Mouse (Mus musculus) midbrain, embryonic 12.5 days (tissue): ENCODE data around the gene Pik3ip1. TPM values are rescaled to one million over a fixed set of nuclear protein-coding genes. Genes with fewer than 3 reads are reported as not detected.
A peak's percentile ranks its signal among the peaks of the same experiment; 100 is the strongest.

ENCODE experiments used
- ATAC-seq: fragments of 200-750 bp; cut with Nextera tagmentation; 2 replicates; pipeline ENCODE4 v1.8.0; 2017; ENCODE audit warnings: low read depth, moderate TSS enrichment, moderate library complexity; ENCODE audit not compliant: low FRiP score
- H3K27ac ChIP-seq: fragments of 300-500 bp; sonication (generic); replicated peaks from 2 replicates; pipeline ENCODE4 v1.5.1; 2016; ENCODE audit warnings: mild to moderate bottlenecking
- H3K27me3 ChIP-seq: fragments of 300-500 bp; sonication (generic); 2 replicates; pipeline ENCODE4 v1.6.1; 2016; ENCODE audit warnings: mild to moderate bottlenecking
- H3K36me3 ChIP-seq: fragments of 300-500 bp; sonication (generic); 2 replicates; pipeline ENCODE4 v1.6.1; 2016
- H3K4me1 ChIP-seq: fragments of 300-500 bp; sonication (generic); 2 replicates; pipeline ENCODE4 v1.6.1; 2016
- H3K4me2 ChIP-seq: fragments of 300-500 bp; sonication (generic); replicated peaks from 2 replicates; pipeline ENCODE4 v1.6.1; 2016; ENCODE audit warnings: mild to moderate bottlenecking, moderate library complexity
- H3K4me3 ChIP-seq: fragments of 300-500 bp; sonication (generic); 2 replicates; pipeline ENCODE4 v1.5.1; 2016; ENCODE audit warnings: mild to moderate bottlenecking
- H3K9ac ChIP-seq: fragments of 300-500 bp; sonication (generic); replicated peaks from 2 replicates; pipeline ENCODE4 v1.6.1; 2016; ENCODE audit warnings: mild to moderate bottlenecking, moderate library complexity
- H3K9me3 ChIP-seq: fragments of 300-500 bp; sonication (generic); 2 replicates; pipeline ENCODE4 v1.6.1; 2016; ENCODE audit warnings: mild to moderate bottlenecking
- WGBS: fragments of 180-500 bp; shearing (Covaris S2); methylation state at CpG from one replicate; pipeline ENCODE4 v1.1.7; 2016; 5-methylcytosine and 5-hydroxymethylcytosine counted together
- polyA plus RNA-seq: library from polyadenylated mRNA; unstranded; fragments of >200 nt; fragmentation: Nextera tagmentation; extraction: Ambion mirVana; gene quantifications from 2 replicates; pipeline ENCODE4 v1.2.1, GENCODE M21; 2016

The Pik3ip1 gene
- 17.3 TPM in 2 replicates for polyA plus RNA-seq

DNA sequence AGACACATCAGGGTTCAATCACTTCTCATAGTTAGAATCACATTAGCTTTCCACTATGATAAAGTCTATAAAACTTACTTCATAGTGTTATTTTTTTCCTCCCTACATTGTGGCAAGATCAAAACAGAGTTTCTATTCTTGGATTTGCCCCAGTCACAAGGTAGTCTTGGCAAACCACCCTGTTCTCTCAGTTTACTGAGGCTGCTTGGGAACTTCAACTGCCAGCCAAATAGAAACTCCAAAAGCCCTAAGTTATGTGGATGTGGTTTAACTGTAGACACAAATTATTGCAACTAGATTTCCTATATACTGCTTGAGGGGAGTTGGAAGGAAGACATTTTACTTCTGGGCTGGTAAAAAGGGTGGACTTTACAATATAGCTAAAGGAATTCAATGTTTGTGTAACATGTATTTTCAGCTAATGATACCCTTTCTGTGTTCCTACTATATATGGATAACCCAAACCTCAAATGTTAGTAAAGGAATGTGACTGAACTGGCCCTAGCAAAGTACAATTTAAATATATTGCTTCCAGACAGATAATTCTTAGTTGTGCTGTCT lies at the start of gene Pik3ip1:
Pik3ip1 (plus strand) TSS at position 511 of the 561 bp plus-strand sequence.
- Histone ChIP-seq H3K4me2 (peak within 1 kb of the TSS; percentile 98), H3K9me3 (no peaks in the 10 kb centered on the region), H3K27ac (peak within 1 kb of the TSS; percentile 46), H3K36me3 (no peaks in the 10 kb centered on the region), H3K27me3 (peaks cover 11% of the 10 kb centered on the region; the same call in 1 of the 2 replicates), H3K4me1 (peaks cover 21% of the 10 kb centered on the region), H3K9ac (peak within 1 kb of the TSS; percentile 68), H3K4me3 (peak within 1 kb of the TSS; percentile 54)
- ATAC-seq: no peak

- Histone ChIP-seq H3K4me3 (no peak overlapping the region), H3K27me3 (peaks cover 5% of the 10 kb centered on the region; the same call in 1 of the 2 replicates), H3K36me3 (no peaks in the 10 kb centered on the region), H3K27ac (no peak overlapping the region), H3K9ac (no peak overlapping the region), H3K4me2 (no peak overlapping the region), H3K9me3 (no peaks in the 10 kb centered on the region), H3K4me1 (peaks cover 9% of the 10 kb centered on the region)
- ATAC-seq: no peak
- WGBS: 82% methylated on average over 6 of the region's 6 CpGs
Observed at GRCm38 (mm10) chr11:3282887-3283286, 47.3 kb upstream of the Pik3ip1 start.

DNA sequence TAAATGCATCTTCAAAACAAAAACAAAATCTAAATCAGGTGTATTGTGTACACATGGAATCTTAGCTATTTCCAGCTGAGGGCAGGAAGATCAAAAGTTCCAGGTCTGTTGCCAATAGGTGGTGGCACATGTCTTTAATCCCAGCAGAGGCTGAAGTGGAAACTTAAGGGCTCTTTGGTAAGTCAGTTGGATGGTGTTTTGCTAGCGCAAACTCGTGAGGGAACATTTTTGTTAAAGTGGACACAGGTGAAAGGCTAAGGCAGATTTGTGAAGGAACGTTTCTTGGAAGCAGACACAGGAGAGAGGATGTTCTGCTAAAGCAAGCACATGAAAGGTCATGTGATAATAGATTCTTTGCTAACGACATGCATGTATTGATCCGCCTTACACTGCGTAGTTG lies 46.6 kb upstream of the Pik3ip1 start:
- no peak overlapping the region for H3K27ac ChIP-seq
- no peaks in the 10 kb centered on the region for H3K9me3 ChIP-seq
- no peaks in the 10 kb centered on the region for H3K36me3 ChIP-seq
- WGBS: 93% methylated on average over 6 of the region's 6 CpGs
- H3K4me1 ChIP-seq: peaks cover 13% of the 10 kb centered on the region
- no peak overlapping the region for H3K4me3 ChIP-seq
- H3K9ac ChIP-seq: no peak overlapping the region
- no peak overlapping the region for H3K4me2 ChIP-seq
- no peak for ATAC-seq
- H3K27me3 ChIP-seq: peaks cover 5% of the 10 kb centered on the region; the same call in 1 of the 2 replicates

DNA sequence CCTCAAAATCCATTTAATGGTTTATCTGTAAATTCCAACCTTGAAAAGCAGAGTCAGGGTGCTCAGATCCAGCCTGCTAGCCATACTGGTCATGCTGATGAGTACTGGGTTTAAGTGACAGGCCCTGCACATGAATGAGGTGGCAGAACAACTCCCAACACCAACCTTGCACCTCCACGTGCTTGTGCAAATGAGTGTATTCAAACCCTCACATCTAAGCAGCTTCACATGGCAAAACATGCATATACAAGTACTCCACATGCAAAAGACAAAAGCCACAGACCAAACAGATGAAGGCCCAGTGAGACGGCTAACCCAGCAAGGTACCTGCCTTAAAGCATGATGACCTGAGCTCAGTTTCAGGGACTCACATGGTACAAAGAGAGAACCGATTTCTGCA lies 44.3 kb upstream of the Pik3ip1 start:
- 81% methylated on average over 3 of the region's 3 CpGs for WGBS
- H3K4me2 ChIP-seq: no peak overlapping the region
- no peaks in the 10 kb centered on the region for H3K9me3 ChIP-seq
- no peak overlapping the region for H3K27ac ChIP-seq
- H3K4me3 ChIP-seq: no peak overlapping the region
- no peak overlapping the region for H3K9ac ChIP-seq
- H3K27me3 ChIP-seq: peaks cover 5% of the 10 kb centered on the region; the same call in 1 of the 2 replicates
- ATAC-seq: no peak
- H3K4me1 ChIP-seq: peaks cover 13% of the 10 kb centered on the region
- no peaks in the 10 kb centered on the region for H3K36me3 ChIP-seq

- Histone ChIP-seq H3K4me2 (no peak overlapping the region), H3K9ac (no peak overlapping the region), H3K27me3 (peaks cover 5% of the 10 kb centered on the region; the same call in 1 of the 2 replicates), H3K4me1 (peaks cover 13% of the 10 kb centered on the region), H3K9me3 (no peaks in the 10 kb centered on the region), H3K27ac (no peak overlapping the region), H3K36me3 (no peaks in the 10 kb centered on the region), H3K4me3 (no peak overlapping the region)
- 30% methylated on average over 6 of the region's 6 CpGs for WGBS
- no peak for ATAC-seq
Observed at GRCm38 (mm10) chr11:3287131-3287530, 43.1 kb upstream of the Pik3ip1 start.

DNA sequence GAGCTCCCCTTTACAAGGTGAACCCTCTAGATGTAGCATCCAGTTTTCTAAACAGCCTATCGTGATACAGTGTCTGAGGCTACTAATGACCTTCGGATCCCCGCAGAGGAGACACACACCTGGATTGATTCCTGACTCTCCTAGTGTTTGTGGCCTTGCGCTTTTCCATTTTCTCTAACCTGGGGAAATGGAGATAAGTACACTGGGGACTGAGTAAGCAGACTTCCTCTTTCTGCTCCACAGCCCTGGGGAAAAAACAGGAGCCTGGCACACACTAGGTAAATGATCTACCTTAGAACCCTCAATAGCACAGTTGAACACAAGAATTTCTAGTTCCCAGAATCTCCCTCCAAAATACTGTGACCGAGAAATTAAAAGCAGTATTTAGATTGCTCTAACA lies 42.3 kb upstream of the Pik3ip1 start:
- Histone ChIP-seq H3K27me3 (peaks cover 5% of the 10 kb centered on the region; the same call in 1 of the 2 replicates), H3K4me1 (peaks cover 13% of the 10 kb centered on the region), H3K27ac (peak overlapping the region; percentile 100), H3K4me2 (peak overlapping the region; percentile 99), H3K9ac (peak overlapping the region; percentile 97; the same call in 1 of the 2 replicates), H3K9me3 (no peaks in the 10 kb centered on the region), H3K36me3 (no peaks in the 10 kb centered on the region), H3K4me3 (peak overlapping the region; percentile 74)
- ATAC-seq: no peak
- 64% methylated on average over 5 of the region's 5 CpGs for WGBS

- peak within 1 kb of the TSS; percentile 97 for H3K9ac ChIP-seq
- H3K9me3 ChIP-seq: no peaks in the 10 kb centered on the region
- under 1% methylated on average over 41 of the region's 41 CpGs for WGBS
Observed at GRCm38 (mm10) chr11:3288521-3289301, 41.5 kb upstream of the Pik3ip1 start, which contains the start of gene Patz1. Gene Patz1 (plus strand): TSS chr11:3288874.

GRCm38 (mm10) chr11:3289302-3289802 lies 40.8 kb upstream of the Pik3ip1 start:
- under 1% methylated on average over 31 of the region's 40 CpGs for WGBS
- H3K4me3 ChIP-seq: peak overlapping the region; percentile 74
- no peaks in the 10 kb centered on the region for H3K9me3 ChIP-seq
- peak overlapping the region; percentile 100 for H3K27ac ChIP-seq
- H3K9ac ChIP-seq: peak overlapping the region; percentile 97
- H3K27me3 ChIP-seq: peaks cover 5% of the 10 kb centered on the region; the same call in 1 of the 2 replicates
- peak overlapping the region; percentile 99 for H3K4me2 ChIP-seq
- H3K36me3 ChIP-seq: peaks cover 12% of the 10 kb centered on the region
- ATAC-seq: peak; percentile 77
- peaks cover 27% of the 10 kb centered on the region for H3K4me1 ChIP-seq

More at GRCm38 (mm10) chr11:3288521-3289301, 41.5 kb upstream of the Pik3ip1 start, which contains the start of gene Patz1:
- Histone ChIP-seq H3K36me3 (peaks cover 6% of the 10 kb centered on the region), H3K27me3 (peaks cover 5% of the 10 kb centered on the region; the same call in 1 of the 2 replicates), H3K4me2 (peak within 1 kb of the TSS; percentile 99), H3K4me3 (peak within 1 kb of the TSS; percentile 74), H3K4me1 (peaks cover 21% of the 10 kb centered on the region), H3K27ac (peak within 1 kb of the TSS; percentile 100)
- peak; percentile 9; the same call in 1 of the 2 replicates for ATAC-seq

GRCm38 (mm10) chr11:3289803-3290639 lies 40.2 kb upstream of the Pik3ip1 start:
- ATAC-seq: peak; percentile 32
- H3K36me3 ChIP-seq: peaks cover 19% of the 10 kb centered on the region
- H3K4me3 ChIP-seq: peak overlapping the region; percentile 74
- H3K9me3 ChIP-seq: no peaks in the 10 kb centered on the region
- H3K9ac ChIP-seq: peak overlapping the region; percentile 97
- H3K27ac ChIP-seq: peak overlapping the region; percentile 100
- peaks cover 5% of the 10 kb centered on the region; the same call in 1 of the 2 replicates for H3K27me3 ChIP-seq
- H3K4me2 ChIP-seq: peak overlapping the region; percentile 99
- under 1% methylated on average over 82 of the region's 92 CpGs for WGBS
- peaks cover 34% of the 10 kb centered on the region for H3K4me1 ChIP-seq

- WGBS: under 1% methylated on average over 50 of the region's 50 CpGs
- Histone ChIP-seq H3K9me3 (no peaks in the 10 kb centered on the region), H3K9ac (peak overlapping the region; percentile 97), H3K27me3 (peaks cover 5% of the 10 kb centered on the region; the same call in 1 of the 2 replicates), H3K4me3 (peak overlapping the region; percentile 74), H3K4me2 (peak overlapping the region; percentile 99), H3K36me3 (peaks cover 27% of the 10 kb centered on the region), H3K4me1 (peaks cover 41% of the 10 kb centered on the region), H3K27ac (peak overlapping the region; percentile 100)
- ATAC-seq: no peak
Observed at GRCm38 (mm10) chr11:3290640-3291310, 39.4 kb upstream of the Pik3ip1 start.
